ENCODE assay signal across 17 mouse cellular contexts in genomic region chr9:99158203-99158632, GRCm38 (mm10). TPM values are rescaled to one million over a fixed set of nuclear protein-coding genes. Genes with fewer than 3 reads are reported as not detected.
A peak's percentile ranks its signal among the peaks of the same experiment; 100 is the strongest.
DNase-seq lines count a peak whose midpoint lies in the region; ATAC-seq lines count a peak whose summit lies in the region.
"Had no signal": no experiment of that assay in that cellular context is flagged by ENCODE, and none has a peak within 500 bp of the region (broad histone marks: within the 10 kb centered on the region; RNA-seq: fewer than 3 reads in every experiment).

No protein-coding gene starts in this region.

- 0 out of 2 replicates have a peak, but pooled peaks have one; percentile 39 for ATAC-seq in kidney, embryonic 16.5 days (ENCODE audit: low FRiP score, low TSS enrichment)

- peaks cover 3% of the 10 kb centered on the region; the same call in 1 of the 2 replicates for H3K4me1 ChIP-seq in kidney, embryonic 16.5 days (ENCODE audit: insufficient read depth, low read length)
- peaks cover 9% of the 10 kb centered on the region for H3K4me1 ChIP-seq in hindbrain, embryonic 10.5 days (replicated peaks)
- H3K4me1 ChIP-seq: embryonic facial prominence, embryonic 12.5 days had no signal

- H3K9ac ChIP-seq in kidney, embryonic 16.5 days (replicated peaks; ENCODE audit: low read length), result no peak overlapping the region
- H3K9ac ChIP-seq: embryonic facial prominence, embryonic 12.5 days; hindbrain, embryonic 13.5 days; limb, embryonic 15.5 days had no signal

- H3K36me3 ChIP-seq in kidney, embryonic 16.5 days (ENCODE audit: insufficient read depth, low read length), result no peaks in the 10 kb centered on the region
- H3K36me3 ChIP-seq in hindbrain, embryonic 10.5 days, result no peaks in the 10 kb centered on the region
- H3K36me3 ChIP-seq: embryonic facial prominence, embryonic 12.5 days; hindbrain, embryonic 13.5 days; limb, embryonic 15.5 days had no signal

- H3K27ac ChIP-seq in kidney, embryonic 16.5 days (ENCODE audit: low read length), result no peak overlapping the region
- H3K27ac ChIP-seq in hindbrain, embryonic 10.5 days, result no peak overlapping the region
- H3K27ac ChIP-seq: embryonic facial prominence, embryonic 12.5 days; hindbrain, embryonic 13.5 days; limb, embryonic 15.5 days had no signal

- WGBS in kidney, embryonic 16.5 days, result 67% methylated on average over 7 of the region's 7 CpGs
- 82% methylated on average over 7 of the region's 7 CpGs for WGBS in hindbrain, embryonic 10.5 days

- H3K4me2 ChIP-seq in kidney, embryonic 16.5 days (replicated peaks; ENCODE audit: low read depth, low read length), result no peak overlapping the region
- H3K4me2 ChIP-seq: embryonic facial prominence, embryonic 12.5 days; hindbrain, embryonic 13.5 days; limb, embryonic 15.5 days; midbrain, embryonic 11.5 days had no signal

- no peak overlapping the region for H3K4me3 ChIP-seq in kidney, embryonic 16.5 days (ENCODE audit: low read length)
- no peak overlapping the region for H3K4me3 ChIP-seq in hindbrain, embryonic 10.5 days
- H3K4me3 ChIP-seq: embryonic facial prominence, embryonic 12.5 days; hindbrain, embryonic 13.5 days; limb, embryonic 15.5 days had no signal

- H3K27me3 ChIP-seq in kidney, embryonic 16.5 days (ENCODE audit: insufficient read depth, low read length), result no peaks in the 10 kb centered on the region
- H3K27me3 ChIP-seq in hindbrain, embryonic 10.5 days (ENCODE audit: insufficient read depth, poor library complexity, severe bottlenecking), result no peaks in the 10 kb centered on the region
- H3K27me3 ChIP-seq: embryonic facial prominence, embryonic 12.5 days; hindbrain, embryonic 13.5 days; limb, embryonic 15.5 days had no signal

- no peaks in the 10 kb centered on the region for H3K9me3 ChIP-seq in kidney, embryonic 16.5 days (ENCODE audit: low read length)
- H3K9me3 ChIP-seq in hindbrain, embryonic 10.5 days, result no peaks in the 10 kb centered on the region
- H3K9me3 ChIP-seq: embryonic facial prominence, embryonic 12.5 days; hindbrain, embryonic 13.5 days; limb, embryonic 15.5 days had no signal

- no peak for DNase-seq in kidney, postnatal 4 days
- DNase-seq in ES-CJ7 (ENCODE audit: low read depth, low spot score), result peak; percentile 32
- peak; percentile 86 for DNase-seq in MEL-GATA-1-ER (ENCODE audit: extremely low read depth, low read depth)
- DNase-seq in lung, postnatal 36 days, result peak; percentile 54
- no peak for DNase-seq in hindbrain, embryonic 10.5 days (ENCODE audit: low spot score)
- no peak for DNase-seq in embryo, embryonic 11 days
- DNase-seq: adrenal gland, adult 8-10 months; cerebellum, postnatal 14 days; gastrocnemius, postnatal 25 days; kidney, adult 18-20 months; layer of hippocampus, adult 9-11 months; thymus, adult 2 months had no signal

RNA-seq across cellular contexts. Expression of gene Pik3cb, which starts 17.8 kb away (rescaled TPM):
- polyA plus RNA-seq in kidney, embryonic 16.5 days (2015; fragmentation: Nextera tagmentation; extraction: Ambion mirVana), result 0.81 and 0.90 TPM in 2 replicates
- 1.6 and 2.8 TPM in 2 replicates for polyA plus RNA-seq in hindbrain, embryonic 10.5 days (2016; fragmentation: Nextera tagmentation; extraction: Ambion mirVana)

Comparison
In these comparisons a context has a peak if more than half of its experiments do, and no peak if none do; other contexts are left out.
1. DNase-seq: peak in ES-CJ7 (single experiment), MEL-GATA-1-ER (single experiment) and lung, postnatal 36 days (single experiment); none in kidney, postnatal 4 days (0 of 2), hindbrain, embryonic 10.5 days (single experiment) and embryo, embryonic 11 days (single experiment).